Mouse (Mus musculus): ENCODE results near the gene Crhr1.

GRCm38 (mm10) chr11:104088519-104088918 is 44.1 kb upstream of the Crhr1 start:
- TF ChIP-seq CTCF (IDR thresholded peaks at IDR 0.05; ENCODE audit: extremely low read depth, insufficient read length, insufficient replicate concordance, low read depth, low read length) = no peak
- TF ChIP-seq POLR2A (IDR thresholded peaks at IDR 0.05; ENCODE audit: low read depth, low read length) = no peak
